Mouse (Mus musculus): ENCODE results near the gene Trim39. TPM values are rescaled to one million over a fixed set of nuclear protein-coding genes. Genes with fewer than 3 reads are reported as not detected.

The Trim39 gene
- polyA plus RNA-seq, 1 experiment from 2014 or later = 24.2 TPM

Other genes with a start within 250 kb of the Trim39 start
- 1.8 and 2.3 TPM in 2 replicates for gene H2-T23, start 239.4 kb downstream of the Trim39 start, polyA plus RNA-seq (2016; fragmentation: Nextera tagmentation; extraction: Ambion mirVana)
- 7.4 and 9.0 TPM in 2 replicates for gene H2-T22, start 229.5 kb downstream of the Trim39 start, polyA plus RNA-seq (2016; fragmentation: Nextera tagmentation; extraction: Ambion mirVana)
- gene Gm6034, start 229.3 kb downstream of the Trim39 start, polyA plus RNA-seq (2016; fragmentation: Nextera tagmentation; extraction: Ambion mirVana) = not detected in 2 replicates
- gene Gm11127, start 213.9 kb downstream of the Trim39 start, polyA plus RNA-seq (2016; fragmentation: Nextera tagmentation; extraction: Ambion mirVana) = not detected in 2 replicates
- gene Gm19684, start 150.6 kb downstream of the Trim39 start, polyA plus RNA-seq (2016; fragmentation: Nextera tagmentation; extraction: Ambion mirVana) = not detected in 2 replicates
- not detected in 2 replicates for gene Gm7030, start 142.8 kb downstream of the Trim39 start, polyA plus RNA-seq (2016; fragmentation: Nextera tagmentation; extraction: Ambion mirVana)
- gene Gm8909, start 103.7 kb downstream of the Trim39 start, polyA plus RNA-seq (2016; fragmentation: Nextera tagmentation; extraction: Ambion mirVana) = 0.11 TPM in 1 of 2 replicates, not detected in the other
- gene H2-T3, start 82.0 kb downstream of the Trim39 start, polyA plus RNA-seq (2016; fragmentation: Nextera tagmentation; extraction: Ambion mirVana) = not detected in 2 replicates
- gene Rpp21, start 14.2 kb downstream of the Trim39 start, polyA plus RNA-seq (2016; fragmentation: Nextera tagmentation; extraction: Ambion mirVana) = 86.2 and 95.7 TPM in 2 replicates
- 0.17 TPM in 1 of 2 replicates, not detected in the other for gene H2-M10.2, start 14.2 kb upstream of the Trim39 start, polyA plus RNA-seq (2016; fragmentation: Nextera tagmentation; extraction: Ambion mirVana)
- gene H2-M10.1, start 53.9 kb upstream of the Trim39 start, polyA plus RNA-seq (2016; fragmentation: Nextera tagmentation; extraction: Ambion mirVana) = not detected in 2 replicates
- not detected in 2 replicates for gene H2-M10.3, start 96.2 kb upstream of the Trim39 start, polyA plus RNA-seq (2016; fragmentation: Nextera tagmentation; extraction: Ambion mirVana)
- not detected in 2 replicates for gene H2-M10.4, start 190.1 kb upstream of the Trim39 start, polyA plus RNA-seq (2016; fragmentation: Nextera tagmentation; extraction: Ambion mirVana)

All from embryonic facial prominence, embryonic 10.5 days (tissue).